Mouse (Mus musculus) naive thymus-derived CD4-positive, alpha-beta T cell, adult 5 months (primary cell): Measurements from ENCODE around the gene Nedd1. TPM values are rescaled to one million over a fixed set of nuclear protein-coding genes. Genes with fewer than 3 reads are reported as not detected.

Experiments used
- polyA plus RNA-seq: library from polyadenylated mRNA; unstranded; fragments of 100-300 nt; shearing (Covaris generic); gene quantifications from one replicate; pipeline ENCODE4 v1.2.1, GENCODE M21; 2017

The Nedd1 gene
- 21.2 TPM for polyA plus RNA-seq

GRCm38 (mm10) chr10:92721771-92722619 lies at the start of gene Nedd1:
Gene Nedd1, minus strand, starts transcription at chr10:92722420.

